Mouse (Mus musculus) layer of hippocampus, adult 2 months (tissue): Measurements from ENCODE around the gene Tmem267. TPM values are rescaled to one million over a fixed set of nuclear protein-coding genes. Genes with fewer than 3 reads are reported as not detected.
A peak's percentile ranks its signal among the peaks of the same experiment; 100 is the strongest.

Source experiments
- DNase-seq, 2 experiments: peaks; one replicate each; pipeline ENCODE4 v3.0.0; 2022; ENCODE audit warnings: low spot score in 2 of 2
- H3K27ac ChIP-seq: fragments of 200-600 bp; 2 replicates; pipeline ENCODE4 v1.8.1; 2022
- H3K4me3 ChIP-seq: fragments of 200-600 bp; 2 replicates; pipeline ENCODE4 v1.8.1; 2022; ENCODE audit warnings: mild to moderate bottlenecking
- CTCF ChIP-seq: fragments of 200-600 bp; conservative IDR thresholded peaks from 2 replicates; pipeline ENCODE4 v1.8.1; 2022; ENCODE audit warnings: antibody characterized with exemption, mild to moderate bottlenecking, moderate library complexity
- total RNA-seq, 2 experiments: library from RNA; stranded (reverse); gene quantifications; 2 replicates each; pipeline ENCODE4 v1.2.3; 2021

Tmem267 gene
- total RNA-seq, 2 experiments from 2014 or later = 26.8 to 32.2 TPM

DNA sequence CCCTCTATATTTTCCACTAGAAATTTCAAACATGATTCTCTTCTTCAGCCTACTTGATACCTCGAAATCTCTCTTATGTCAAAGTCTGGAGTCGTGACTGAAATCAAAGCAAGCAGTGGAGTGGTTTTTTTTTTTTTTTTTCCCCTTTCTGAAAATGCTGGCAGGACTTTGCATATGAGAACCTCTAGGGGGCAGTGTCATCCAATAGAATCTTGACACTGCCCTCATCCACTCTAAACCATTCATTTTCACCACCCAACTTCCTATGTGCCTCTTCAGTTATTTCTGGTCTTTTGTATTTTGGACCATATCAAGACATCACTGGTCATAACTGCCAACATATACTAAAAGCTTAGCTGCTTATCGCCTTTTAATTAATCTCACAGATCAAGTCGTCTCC, 152.7 kb downstream of the Tmem267 start:
- peak; percentile 32 to 36 for DNase-seq
- no peak overlapping the region for H3K27ac ChIP-seq
- peak; percentile 83 for TF ChIP-seq CTCF

DNA sequence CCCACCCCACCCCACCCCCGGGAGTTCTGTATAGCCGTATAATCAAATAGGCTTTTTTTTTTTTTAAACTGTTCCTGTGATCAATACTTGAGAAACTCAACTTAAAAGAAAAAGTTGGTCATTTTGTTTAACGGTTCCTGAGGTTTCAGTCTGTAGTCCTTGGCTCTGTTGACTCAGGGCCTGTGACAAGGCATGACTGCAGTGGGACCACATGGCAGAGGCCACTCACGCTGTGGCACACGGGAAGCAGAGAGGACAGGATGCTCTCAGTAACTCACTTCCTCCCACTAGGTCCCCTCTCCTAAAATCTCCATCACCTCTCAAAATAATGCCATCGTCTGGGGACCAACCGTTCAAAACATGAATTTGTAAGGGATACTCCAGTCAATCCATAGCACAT, 153.3 kb downstream of the Tmem267 start:
- H3K27ac ChIP-seq = no peak overlapping the region
- TF ChIP-seq CTCF = no peak
- no peak overlapping the region for H3K4me3 ChIP-seq
- no peak for DNase-seq

More for the DNA sequence above, 152.7 kb downstream of the Tmem267 start:
- H3K4me3 ChIP-seq = no peak overlapping the region

DNA sequence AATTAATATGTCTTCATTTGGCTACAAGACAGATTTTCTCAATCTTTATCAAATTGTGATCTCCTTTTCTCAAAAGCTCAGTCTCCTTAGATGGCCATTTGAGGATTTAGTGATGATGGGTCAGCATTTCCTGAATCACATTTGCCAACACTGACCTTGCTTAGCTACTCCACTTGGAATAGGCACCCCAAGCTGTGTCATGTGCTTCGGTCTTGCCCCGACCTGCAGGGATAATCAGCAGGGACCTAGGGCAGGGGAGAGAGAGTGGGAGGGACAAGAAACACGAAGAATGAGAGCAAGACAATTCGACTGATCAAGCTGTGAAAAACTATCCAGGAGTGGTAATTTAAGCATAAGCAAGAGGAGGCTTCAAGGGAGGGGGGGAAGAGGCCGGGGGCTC, 156.9 kb downstream of the Tmem267 start:
- TF ChIP-seq CTCF = no peak
- no peak for DNase-seq
- no peak overlapping the region for H3K27ac ChIP-seq
- no peak overlapping the region for H3K4me3 ChIP-seq

DNA sequence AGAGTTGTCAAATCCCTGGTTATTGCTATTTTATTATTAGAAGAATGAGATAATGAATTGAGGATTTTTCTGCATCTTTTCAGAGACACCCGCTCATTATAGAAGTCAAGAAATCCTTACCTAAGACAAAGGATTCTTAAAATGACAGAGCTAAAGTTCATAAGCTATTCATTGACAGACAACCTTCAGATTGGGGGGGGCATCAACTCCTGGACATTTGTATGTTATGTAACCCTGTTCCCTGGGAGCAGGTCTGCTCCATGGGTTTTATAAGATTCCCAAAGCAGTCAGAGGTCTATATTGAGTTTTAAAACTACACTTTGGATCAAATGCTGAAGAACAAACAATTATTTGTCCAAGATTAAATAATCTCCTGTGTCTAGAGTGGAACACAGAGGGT, 158.7 kb downstream of the Tmem267 start:
- H3K4me3 ChIP-seq = no peak overlapping the region
- DNase-seq = no peak
- TF ChIP-seq CTCF = no peak
- no peak overlapping the region for H3K27ac ChIP-seq

DNA sequence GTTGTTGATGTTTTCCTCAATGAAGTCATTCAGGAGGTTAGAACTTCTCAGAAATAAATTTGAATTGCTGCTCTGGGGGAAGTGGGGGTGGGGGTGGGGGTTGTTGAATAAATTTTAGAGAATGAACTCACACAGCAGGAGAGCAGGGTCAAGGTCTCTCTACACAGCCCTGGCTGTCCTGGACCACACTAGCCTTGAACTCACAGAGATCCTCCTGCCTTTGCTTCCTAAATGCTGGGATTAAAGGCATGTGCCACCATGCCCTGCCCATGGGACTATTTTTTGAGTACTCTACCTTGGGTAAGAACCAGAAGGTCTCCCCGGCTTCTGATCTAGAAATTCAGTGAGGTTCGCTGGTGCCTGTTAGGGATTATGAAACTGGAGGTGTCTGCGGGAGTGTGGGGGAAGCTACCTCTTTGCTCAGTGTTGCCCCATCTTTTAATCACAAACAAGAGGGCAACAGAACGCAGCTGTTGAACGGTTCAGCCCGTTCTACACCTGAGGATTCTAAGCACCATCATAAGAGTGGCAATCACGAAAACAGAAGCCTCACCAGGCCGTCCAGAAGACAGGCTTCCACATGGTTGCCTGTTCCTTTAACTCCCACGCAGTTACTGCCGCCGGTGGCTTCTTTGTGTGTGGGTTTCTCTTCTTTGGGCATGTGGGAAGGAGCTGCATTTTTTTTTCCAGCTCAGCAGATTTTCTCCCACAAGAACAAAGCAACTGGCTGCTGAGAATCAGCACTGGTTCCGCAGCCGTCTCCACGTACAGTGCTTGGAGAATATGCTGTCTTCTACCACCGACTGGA, 161.3 kb downstream of the Tmem267 start:
- peak overlapping the region; percentile 79 for H3K27ac ChIP-seq
- TF ChIP-seq CTCF = no peak
- DNase-seq = peak in 1 of 2 experiments; percentile 43
- H3K4me3 ChIP-seq = peak overlapping the region; percentile 9; the same call in 1 of the 2 replicates

DNA sequence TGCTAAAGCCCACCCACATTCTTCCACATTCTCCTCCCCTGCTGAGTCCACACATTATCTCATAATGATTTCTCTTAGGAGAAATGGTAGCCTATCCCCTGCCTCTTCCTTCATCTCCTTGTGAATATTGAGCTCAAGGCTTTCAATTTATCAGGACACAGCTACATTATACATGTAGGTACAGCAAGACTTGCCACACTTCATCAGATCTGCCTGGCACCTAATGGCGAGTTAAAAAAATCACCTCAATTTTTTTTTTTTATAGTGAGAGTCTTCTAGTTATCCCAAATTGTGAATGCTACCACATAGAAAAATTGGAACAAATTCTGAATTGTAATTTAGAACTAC, 161.8 kb downstream of the Tmem267 start:
- peak overlapping the region; percentile 79 for H3K27ac ChIP-seq
- no peak overlapping the region; the same call in 1 of the 2 replicates for H3K4me3 ChIP-seq
- no peak for TF ChIP-seq CTCF
- no peak for DNase-seq

DNA sequence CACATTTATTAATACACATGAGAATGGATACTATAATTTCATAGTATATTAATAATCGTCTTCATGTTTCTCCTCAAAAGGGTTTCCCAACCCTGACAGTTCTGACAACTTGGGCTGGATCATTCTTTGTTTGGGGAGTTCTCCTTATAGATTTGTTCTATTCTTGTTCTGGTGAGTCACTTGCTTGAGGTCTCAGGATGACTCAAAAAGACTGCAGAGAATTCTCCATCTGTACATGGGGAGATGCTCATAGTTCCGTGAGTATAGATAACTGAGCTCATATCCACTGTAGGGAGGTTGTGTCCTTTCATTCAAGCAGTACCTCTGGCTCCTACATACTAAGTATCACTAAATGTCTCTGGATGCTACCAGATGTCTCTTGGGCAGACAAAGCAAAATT, 166.9 kb downstream of the Tmem267 start:
- H3K27ac ChIP-seq = no peak overlapping the region
- no peak overlapping the region for H3K4me3 ChIP-seq
- no peak for DNase-seq
- no peak for TF ChIP-seq CTCF

DNA sequence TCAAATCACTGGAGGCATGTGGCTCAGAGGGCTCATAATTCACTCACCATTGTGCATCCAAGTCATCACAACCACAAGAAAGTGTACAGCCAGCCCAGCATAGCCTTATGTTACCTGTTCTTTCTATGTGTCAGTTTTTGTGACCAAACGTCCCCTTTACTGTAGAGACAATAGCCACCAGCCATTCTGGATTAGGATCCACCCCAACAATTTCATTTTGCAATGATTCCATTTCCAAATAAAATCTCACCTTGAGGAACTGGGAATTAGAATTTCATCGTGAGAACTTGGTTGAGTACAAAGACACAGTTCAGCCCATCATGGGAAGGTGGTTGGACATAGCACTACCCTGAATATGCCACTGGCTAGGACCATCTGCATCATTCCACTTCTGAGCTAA, 168.4 kb downstream of the Tmem267 start:
- H3K4me3 ChIP-seq = no peak overlapping the region
- DNase-seq = no peak
- H3K27ac ChIP-seq = no peak overlapping the region
- TF ChIP-seq CTCF = no peak

DNA sequence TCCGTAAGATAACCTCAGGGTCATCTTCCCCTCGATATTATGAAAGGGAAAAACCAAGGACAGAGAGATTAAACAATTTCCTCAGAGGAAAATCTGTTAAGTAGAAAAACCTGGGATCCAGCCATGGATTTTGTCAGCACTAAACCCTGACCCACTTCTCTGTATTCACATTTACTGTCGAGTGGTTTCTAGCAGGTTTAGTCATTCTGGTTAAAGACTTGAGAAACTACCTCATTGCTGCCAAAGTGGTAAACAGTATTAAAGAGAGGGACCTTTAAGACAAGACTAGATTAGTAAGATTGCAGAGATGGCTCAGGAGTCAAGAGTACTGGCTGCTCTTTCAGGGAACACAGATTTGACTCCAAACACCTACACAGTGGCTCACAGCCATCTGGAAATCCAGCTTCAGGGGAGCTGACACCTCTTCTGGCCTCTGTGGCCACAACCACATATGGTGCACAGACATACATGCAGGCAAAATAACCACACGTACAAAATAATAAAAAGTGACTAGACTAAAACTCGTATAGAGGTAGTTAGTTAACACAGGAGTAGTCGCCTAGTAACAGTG, 169.1 kb downstream of the Tmem267 start:
- H3K4me3 ChIP-seq = no peak overlapping the region
- DNase-seq = no peak
- no peak overlapping the region for H3K27ac ChIP-seq
- TF ChIP-seq CTCF = no peak

Other genes with a start within 250 kb of the Tmem267 start
- 10 to 100 TPM; 97.2 to 98.9 TPM for gene Paip1, start 59.4 kb upstream of the Tmem267 start, total RNA-seq
- 10 to 100 TPM; 26.8 to 27.5 TPM for gene 4833420G17Rik, start 25.3 kb upstream of the Tmem267 start, total RNA-seq
- 1 to 10 TPM; 2.2 to 3.4 TPM for gene 3110070M22Rik, start 344 bp downstream of the Tmem267 start, total RNA-seq
- 1 to 10 TPM; 1.6 to 1.7 TPM for gene Ccl28, start 135.8 kb downstream of the Tmem267 start, total RNA-seq
- gene Hmgcs1, start 202.3 kb downstream of the Tmem267 start, total RNA-seq = 100 to 1,000 TPM; 192 to 193 TPM